15 mouse cellular contexts compared by ENCODE assay signal in genomic region chr13:90575371-90575770, GRCm38 (mm10).
DNase-seq lines count a peak whose midpoint lies in the region.
"Had no signal": no experiment of that assay in that cellular context is flagged by ENCODE, and none has a peak within 500 bp of the region (broad histone marks: within the 10 kb centered on the region; RNA-seq: fewer than 3 reads in every experiment).

No protein-coding gene starts in this region.

- DNase-seq in 3T3-L1 (ENCODE audit: low read depth, low spot score) = peak; percentile 67
- DNase-seq in NIH3T3 (ENCODE audit: low read depth) = peak; percentile 57
- DNase-seq in fibroblast of lung, adult 2 months (ENCODE audit: low read depth) = peak; percentile 20
- DNase-seq in yolk sac, embryonic 10.5 days (ENCODE audit: low spot score) = no peak
- DNase-seq in ovary, postnatal 10 days (ENCODE audit: low spot score) = no peak
- no peak for DNase-seq in kidney, postnatal 10 days
- DNase-seq: adrenal gland, postnatal 10 days; adrenal gland, postnatal 36 days; B cell, adult 2 months; cerebellum, adult 18-20 months; cerebellum, adult 9-10 months; cerebellum, postnatal 14 days; gastrocnemius, postnatal 25 days; heart, postnatal 10 days; heart, postnatal 36 days had no signal

Comparison
In these comparisons a context has a peak if more than half of its experiments do, and no peak if none do; other contexts are left out.
1. DNase-seq: peak in 3T3-L1 (single experiment), NIH3T3 (single experiment) and fibroblast of lung, adult 2 months (single experiment); none in yolk sac, embryonic 10.5 days (single experiment), ovary, postnatal 10 days (single experiment) and kidney, postnatal 10 days (single experiment).